Mouse (Mus musculus): Measurements from ENCODE around the gene Dnah7a.
"Not testable (repeated sequence)": the region's sequence is repeated elsewhere in the genome, so short reads cannot be mapped to it uniquely, and the experiment has no call there.

The Dnah7a gene

DNA sequence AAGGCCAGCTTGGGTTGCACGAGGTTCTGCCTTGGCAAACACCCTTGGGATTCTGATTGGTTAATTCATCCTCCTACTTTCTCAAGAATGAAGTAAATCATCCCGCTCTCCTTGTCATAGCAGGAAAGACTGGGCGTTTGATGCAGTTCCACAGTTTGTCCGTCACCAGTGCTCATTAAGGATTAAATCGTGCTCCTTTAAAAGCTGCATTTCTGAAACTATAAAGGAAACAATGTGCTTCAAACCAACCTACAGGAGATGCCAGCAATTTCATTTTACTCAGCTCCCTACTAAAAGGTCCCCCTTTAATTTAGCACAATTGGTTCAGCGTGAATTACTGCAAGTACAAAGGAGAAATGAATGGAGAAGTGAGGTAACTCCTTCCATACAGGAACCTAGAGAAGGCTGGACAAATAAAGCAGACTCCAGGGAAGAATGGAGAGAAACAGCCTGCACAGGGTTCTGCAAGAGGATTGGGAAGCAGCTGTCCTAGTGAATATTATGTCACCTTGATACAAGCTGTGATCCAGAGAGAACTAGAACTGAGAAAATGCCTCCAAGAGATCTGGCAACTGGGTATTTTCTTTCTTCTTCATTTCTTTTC lies 322.4 kb downstream of the Dnah7a start:
- no peak for DNase-seq (ENCODE audit: low spot score)

DNA sequence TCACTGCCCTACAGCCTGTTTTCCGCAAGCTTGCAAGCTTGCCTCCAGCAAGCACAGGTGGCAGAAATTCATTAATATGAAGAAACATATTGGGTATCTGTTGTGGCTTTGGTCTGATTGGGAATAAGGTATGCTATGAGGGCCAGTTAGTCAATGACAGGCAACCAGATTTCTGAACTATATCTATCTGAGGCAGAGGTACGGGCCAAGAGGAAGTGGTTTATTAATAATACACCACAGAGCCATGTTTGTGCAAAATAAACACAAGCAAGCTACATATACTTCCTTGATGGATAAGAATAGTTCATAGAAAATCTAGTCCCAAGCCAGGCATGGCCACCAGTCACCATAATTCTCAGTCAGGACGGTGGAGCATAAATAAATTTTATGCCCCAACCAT lies 328.9 kb downstream of the Dnah7a start:
- DNase-seq (ENCODE audit: low spot score) = no peak

DNA sequence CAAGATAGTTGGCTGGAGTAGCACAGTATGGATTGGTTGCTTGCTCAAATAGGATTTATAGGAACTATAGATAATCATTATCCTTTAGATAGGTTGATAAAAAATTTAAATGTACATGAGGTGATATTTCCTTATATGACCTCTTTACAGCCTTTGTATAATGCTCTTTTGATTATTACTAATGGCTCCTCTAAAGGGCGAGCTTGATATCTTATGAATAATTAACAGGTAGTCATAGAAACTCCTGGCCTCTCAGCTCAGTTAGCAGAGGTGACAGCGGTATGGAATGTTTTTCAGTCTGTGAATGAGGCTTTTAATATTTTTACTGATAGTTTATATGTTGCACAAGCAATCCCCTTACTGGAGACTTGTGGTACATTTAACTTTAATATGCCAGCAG lies 330.6 kb downstream of the Dnah7a start:
- DNase-seq (ENCODE audit: low spot score) = not testable (repeated sequence)

GRCm38 (mm10) chr1:53358988-53359387 lies 347.6 kb downstream of the Dnah7a start:
- no peak for DNase-seq (ENCODE audit: low spot score)

- peak; percentile 95 for DNase-seq (ENCODE audit: low spot score)
These were observed 354.0 kb downstream of the Dnah7a start, which contains the start of the genes Asdurf, Gm28551 and Asnsd1 for GRCm38 (mm10) chr1:53352327-53353261. Asdurf (minus strand) TSS chr1:53352619. Gm28551 (minus strand) TSS chr1:53352667. Asnsd1 (minus strand) TSS chr1:53352752.

Data from layer of hippocampus, adult 9-10 months (tissue).